Mouse (Mus musculus): ENCODE results near the gene Pck2.
A peak's percentile ranks its signal among the peaks of the same experiment; 100 is the strongest.

GRCm38 (mm10) chr14:55527940-55528339, 12.1 kb upstream of the Pck2 start:
- no peak for TF ChIP-seq POLR2A (IDR thresholded peaks at IDR 0.05; ENCODE audit: extremely low read depth, insufficient read depth, low read length)
- peak; percentile 48 for TF ChIP-seq CTCF (IDR thresholded peaks at IDR 0.05; ENCODE audit: extremely low read depth, insufficient read depth, low read length)
